Mouse (Mus musculus) intestine, embryonic 15.5 days (tissue): ENCODE results near the gene F2r. TPM values are rescaled to one million over a fixed set of nuclear protein-coding genes. Genes with fewer than 3 reads are reported as not detected.

Source experiments
- ATAC-seq: fragments of 200-750 bp; cut with Nextera tagmentation; 2 replicates; pipeline ENCODE4 v1.8.0; 2017; ENCODE audit warnings: moderate TSS enrichment, moderate library complexity
- H3K27ac ChIP-seq: fragments of 300-500 bp; sonication (generic); 2 replicates; pipeline ENCODE4 v1.5.1; 2015; ENCODE audit warnings: mild to moderate bottlenecking, inconsistent platforms
- H3K27me3 ChIP-seq: fragments of 300-500 bp; sonication (generic); replicated peaks from 2 replicates; pipeline ENCODE4 v1.6.1; 2015; ENCODE audit warnings: inconsistent platforms
- H3K36me3 ChIP-seq: fragments of 300-500 bp; sonication (generic); 2 replicates; pipeline ENCODE4 v1.6.1; 2015; ENCODE audit warnings: inconsistent platforms
- H3K4me1 ChIP-seq: fragments of 300-500 bp; sonication (generic); replicated peaks from 2 replicates; pipeline ENCODE4 v1.6.1; 2015; ENCODE audit warnings: inconsistent platforms
- H3K4me2 ChIP-seq: fragments of 300-500 bp; sonication (generic); replicated peaks from 2 replicates; pipeline ENCODE4 v1.6.1; 2015; ENCODE audit warnings: mild to moderate bottlenecking, inconsistent platforms
- H3K4me3 ChIP-seq: fragments of 300-500 bp; sonication (generic); replicated peaks from 2 replicates; pipeline ENCODE4 v1.5.1; 2015; ENCODE audit warnings: inconsistent platforms
- H3K9ac ChIP-seq: fragments of 300-500 bp; sonication (generic); 2 replicates; pipeline ENCODE4 v1.6.1; 2015; ENCODE audit warnings: inconsistent platforms
- H3K9me3 ChIP-seq: fragments of 300-500 bp; sonication (generic); 2 replicates; pipeline ENCODE4 v1.6.1; 2016; ENCODE audit warnings: inconsistent platforms
- WGBS: fragments of 180-500 bp; shearing (Covaris S2); methylation state at CpG from one replicate; pipeline ENCODE4 v1.1.7; 2015; 5-methylcytosine and 5-hydroxymethylcytosine counted together
- polyA plus RNA-seq: library from polyadenylated mRNA; unstranded; fragments of >200 nt; fragmentation: Nextera tagmentation; extraction: Ambion mirVana; gene quantifications from 2 replicates; pipeline ENCODE4 v1.2.1, GENCODE M21; 2015

F2r gene
- 46.1 and 50.0 TPM in 2 replicates for polyA plus RNA-seq

DNA sequence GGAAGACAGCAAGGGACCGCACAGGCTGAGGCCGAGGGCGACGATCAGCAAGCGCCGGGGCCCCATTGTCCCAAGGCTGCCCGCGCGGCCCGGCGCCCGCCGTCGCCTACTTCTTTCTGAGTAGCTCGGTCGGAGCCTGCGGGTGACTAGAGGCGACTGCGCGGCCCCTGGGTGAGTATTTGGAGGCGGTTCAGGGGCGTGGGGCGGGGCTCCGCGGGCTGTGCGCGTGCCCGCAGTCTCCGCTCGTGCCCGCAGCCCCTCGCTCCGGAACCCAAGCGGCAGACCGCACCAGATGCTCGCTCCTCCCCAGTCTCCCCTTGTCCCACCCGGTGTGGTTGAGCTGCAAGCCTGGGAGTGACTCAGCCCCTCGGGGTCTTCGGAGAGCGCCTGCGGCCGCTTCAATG is at the start of gene F2r:
Gene F2r (minus strand): TSS at position 179 of the 404 bp plus-strand sequence.
- H3K27ac ChIP-seq, result peak within 1 kb of the TSS; percentile 72

DNA sequence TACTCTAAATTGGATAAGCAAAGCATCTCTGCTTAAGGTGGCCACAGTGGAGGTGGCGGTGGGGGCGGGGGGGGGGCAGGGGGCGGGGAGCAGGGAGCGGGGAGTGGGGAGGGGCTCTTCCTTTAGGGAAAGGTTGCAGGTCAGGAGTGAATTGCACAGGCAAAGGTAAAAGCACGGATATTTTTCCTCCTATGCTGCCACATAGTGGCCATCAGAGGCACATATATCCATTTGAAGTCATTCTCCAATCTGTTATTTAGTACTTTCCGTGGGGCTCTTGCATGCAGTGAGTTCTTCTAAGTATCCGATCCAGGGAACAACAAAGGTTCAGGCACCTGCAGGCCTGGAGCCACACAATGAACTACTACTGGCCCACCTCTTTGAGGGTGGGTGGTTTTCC is 49.0 kb upstream of the F2r start:
- no peaks in the 10 kb centered on the region for H3K4me1 ChIP-seq
- 15% methylated on average over 7 of the region's 7 CpGs for WGBS

More for the DNA sequence above, at the start of gene F2r:
- Histone ChIP-seq H3K36me3 (no peaks in the 10 kb centered on the region), H3K27me3 (no peaks in the 10 kb centered on the region; the same call in 1 of the 2 replicates), H3K4me1 (peaks cover 19% of the 10 kb centered on the region; the same call in 1 of the 2 replicates), H3K9me3 (no peaks in the 10 kb centered on the region), H3K9ac (peak within 1 kb of the TSS; percentile 79), H3K4me2 (peak within 1 kb of the TSS; percentile 87), H3K4me3 (peak within 1 kb of the TSS; percentile 62)
- ATAC-seq, result peak; percentile 96
- WGBS, result under 1% methylated on average over 42 of the region's 42 CpGs

DNA sequence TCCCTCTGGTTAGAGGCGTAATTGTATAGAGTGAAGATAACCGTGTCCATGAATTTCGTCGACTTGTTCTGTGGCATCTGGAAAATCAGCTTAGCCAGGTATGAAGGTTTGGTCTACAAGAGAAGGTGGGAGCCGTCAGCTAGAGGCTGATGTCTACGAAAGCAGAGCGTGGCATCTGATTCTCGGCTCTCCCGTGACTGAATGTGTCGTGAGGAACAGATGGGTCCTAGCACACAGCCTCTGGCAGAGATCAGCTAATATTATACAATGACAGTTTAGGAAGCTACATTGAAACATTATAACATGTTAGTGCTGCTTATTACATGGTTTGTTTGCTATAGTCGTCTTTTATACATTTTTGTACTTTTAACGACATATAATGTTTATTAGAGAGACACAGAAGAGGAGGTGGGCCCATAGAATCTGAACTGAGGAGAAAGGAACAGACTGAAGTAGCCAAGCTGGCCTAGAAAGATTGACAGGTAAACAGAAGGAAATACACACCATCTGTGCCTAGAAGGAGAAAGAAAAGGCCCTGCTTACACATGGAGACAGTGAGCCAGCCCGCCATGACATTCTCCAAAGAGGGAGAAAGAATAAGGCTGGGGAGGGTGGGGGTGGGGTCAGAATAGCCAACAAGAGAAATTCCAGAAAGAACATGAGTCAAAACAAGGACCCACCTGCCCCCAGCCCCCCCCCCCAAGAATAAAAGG is 47.5 kb upstream of the F2r start:
- H3K36me3 ChIP-seq, result peaks cover 7% of the 10 kb centered on the region; the same call in 1 of the 2 replicates
- 84% methylated on average over 13 of the region's 13 CpGs for WGBS

More for the DNA sequence above, 49.0 kb upstream of the F2r start:
- no peaks in the 10 kb centered on the region for H3K27me3 ChIP-seq
- H3K9ac ChIP-seq, result no peak overlapping the region
- no peaks in the 10 kb centered on the region for H3K9me3 ChIP-seq
- no peak overlapping the region for H3K27ac ChIP-seq
- ATAC-seq, result no peak
- no peak overlapping the region for H3K4me3 ChIP-seq
- H3K36me3 ChIP-seq, result peaks cover 9% of the 10 kb centered on the region; the same call in 1 of the 2 replicates
- no peak overlapping the region for H3K4me2 ChIP-seq

DNA sequence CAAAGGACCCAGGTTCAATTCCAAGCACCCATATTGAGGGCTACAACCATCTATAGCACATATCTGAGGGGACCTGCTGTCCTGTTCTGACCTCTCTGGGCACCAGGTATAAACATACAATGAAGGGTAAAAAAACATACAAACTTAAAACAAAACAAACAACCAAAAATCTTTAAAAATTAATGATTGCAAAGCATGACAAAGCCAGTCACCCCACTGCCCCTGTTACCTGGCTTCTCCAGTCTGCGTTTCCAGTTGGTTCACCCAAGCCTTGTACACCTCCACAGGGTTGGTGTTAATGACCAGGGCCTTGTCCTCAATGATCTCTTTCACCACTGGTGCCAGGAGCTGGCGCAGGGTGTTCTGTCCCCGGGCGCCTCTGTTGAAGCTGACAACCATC is 45.5 kb upstream of the F2r start:
- Histone ChIP-seq H3K27me3 (no peaks in the 10 kb centered on the region), H3K9ac (no peak overlapping the region), H3K9me3 (no peaks in the 10 kb centered on the region), H3K4me1 (no peaks in the 10 kb centered on the region), H3K36me3 (peaks cover 7% of the 10 kb centered on the region; the same call in 1 of the 2 replicates), H3K4me3 (no peak overlapping the region), H3K4me2 (no peak overlapping the region), H3K27ac (no peak overlapping the region)
- 97% methylated on average over 4 of the region's 4 CpGs for WGBS
- ATAC-seq, result no peak

More for the DNA sequence above, 47.5 kb upstream of the F2r start:
- H3K4me3 ChIP-seq, result no peak overlapping the region
- H3K4me1 ChIP-seq, result no peaks in the 10 kb centered on the region
- H3K4me2 ChIP-seq, result no peak overlapping the region
- H3K27me3 ChIP-seq, result no peaks in the 10 kb centered on the region
- no peak overlapping the region for H3K27ac ChIP-seq
- no peak for ATAC-seq
- H3K9ac ChIP-seq, result no peak overlapping the region
- H3K9me3 ChIP-seq, result no peaks in the 10 kb centered on the region

DNA sequence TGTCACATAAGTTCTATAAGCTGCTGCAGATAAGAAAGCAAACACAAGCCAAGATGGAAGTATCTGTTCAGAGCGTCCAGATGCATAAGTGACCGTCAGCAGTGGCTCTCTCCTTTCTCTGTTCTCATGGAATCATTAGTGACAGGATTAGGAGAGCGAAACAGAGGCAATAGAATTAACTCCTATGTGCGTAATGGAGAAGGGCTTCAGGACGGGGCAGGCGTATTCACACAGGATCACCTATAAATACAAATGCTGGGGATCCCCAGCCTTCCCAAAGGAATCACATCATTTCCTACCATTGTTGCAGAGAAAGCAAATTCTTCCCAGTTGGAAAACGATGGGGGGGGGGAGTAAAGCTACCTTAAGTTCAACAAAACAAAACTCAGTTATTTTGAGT is 41.1 kb upstream of the F2r start:
- Histone ChIP-seq H3K9me3 (no peaks in the 10 kb centered on the region), H3K4me3 (no peak overlapping the region), H3K4me1 (no peaks in the 10 kb centered on the region), H3K4me2 (no peak overlapping the region), H3K27me3 (no peaks in the 10 kb centered on the region), H3K9ac (no peak overlapping the region), H3K36me3 (0 out of 2 replicates have a peak, but pooled peaks cover 5% of the 10 kb centered on the region), H3K27ac (no peak overlapping the region)
- no peak for ATAC-seq
- WGBS, result 78% methylated on average over 7 of the region's 7 CpGs

DNA sequence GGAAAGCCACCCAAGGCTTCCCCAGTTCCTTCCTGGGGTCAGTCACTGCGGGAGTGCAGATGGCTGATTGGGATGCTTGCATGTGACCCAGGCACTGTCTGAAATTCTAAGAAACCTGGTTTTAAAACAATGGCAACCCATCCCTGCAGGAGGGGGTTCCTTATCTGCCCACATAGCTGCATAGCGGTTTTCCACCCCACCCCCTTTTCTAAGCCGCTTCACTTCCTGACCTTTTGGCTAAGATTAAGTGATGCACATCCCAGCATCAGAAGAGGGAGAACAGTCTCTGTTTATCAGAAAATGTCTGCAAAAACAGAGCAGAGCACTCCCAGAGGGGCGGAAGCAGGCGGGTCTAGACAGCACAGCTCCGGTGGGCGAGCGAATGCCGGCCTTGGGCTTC is 38.9 kb upstream of the F2r start:
- ATAC-seq, result no peak
- H3K9me3 ChIP-seq, result no peaks in the 10 kb centered on the region
- H3K4me1 ChIP-seq, result no peaks in the 10 kb centered on the region
- H3K9ac ChIP-seq, result no peak overlapping the region
- no peak overlapping the region for H3K27ac ChIP-seq
- no peak overlapping the region for H3K4me3 ChIP-seq
- 0 out of 2 replicates have a peak, but pooled peaks cover 3% of the 10 kb centered on the region for H3K36me3 ChIP-seq
- H3K27me3 ChIP-seq, result no peaks in the 10 kb centered on the region
- H3K4me2 ChIP-seq, result no peak overlapping the region
- 54% methylated on average over 9 of the region's 9 CpGs for WGBS

DNA sequence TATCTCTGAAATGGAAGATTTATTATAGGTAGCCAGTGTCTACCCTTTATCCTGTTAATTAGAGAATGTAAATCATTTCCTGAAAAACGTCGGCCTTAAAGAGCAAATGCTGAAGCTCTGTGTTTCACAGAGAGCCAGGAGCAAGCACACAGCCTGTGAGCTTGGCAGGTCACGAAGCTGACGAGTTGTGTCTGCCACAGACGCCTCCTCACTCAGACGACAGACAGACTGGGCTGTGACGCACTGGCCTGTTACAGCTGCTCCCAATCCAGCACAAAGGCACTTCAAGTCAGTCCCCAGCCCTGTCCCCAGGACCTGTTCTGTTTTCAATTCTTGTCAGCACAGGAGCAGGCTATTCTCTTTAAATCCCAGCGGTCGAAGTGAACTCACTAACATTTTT is 37.0 kb upstream of the F2r start:
- Histone ChIP-seq H3K27me3 (no peaks in the 10 kb centered on the region), H3K4me1 (no peaks in the 10 kb centered on the region), H3K27ac (no peak overlapping the region; the same call in 1 of the 2 replicates), H3K9me3 (no peaks in the 10 kb centered on the region), H3K36me3 (0 out of 2 replicates have a peak, but pooled peaks cover 3% of the 10 kb centered on the region), H3K9ac (no peak overlapping the region), H3K4me3 (no peak overlapping the region), H3K4me2 (no peak overlapping the region)
- peak; percentile 59 for ATAC-seq
- 33% methylated on average over 9 of the region's 9 CpGs for WGBS

DNA sequence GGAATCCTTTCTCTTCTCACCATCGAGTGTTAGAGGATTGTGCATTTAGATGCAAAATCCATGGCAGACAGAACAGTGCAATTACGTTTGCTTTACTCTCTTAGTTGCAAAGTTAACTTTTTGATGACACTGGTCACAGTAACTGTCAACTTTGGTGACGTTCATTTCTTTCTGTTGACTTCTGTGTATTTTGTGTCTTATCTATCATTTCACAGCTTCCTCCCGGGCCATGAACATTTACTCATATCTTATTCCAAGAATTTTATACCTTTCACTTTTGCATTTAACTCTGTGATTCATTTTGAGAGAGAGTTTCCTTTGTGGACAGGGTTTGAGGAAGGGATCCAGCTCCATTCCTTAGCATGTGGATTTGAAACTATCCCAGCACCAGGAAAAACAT is 35.4 kb upstream of the F2r start:
- Histone ChIP-seq H3K9me3 (no peaks in the 10 kb centered on the region), H3K27me3 (no peaks in the 10 kb centered on the region), H3K27ac (no peak overlapping the region), H3K4me1 (no peaks in the 10 kb centered on the region), H3K9ac (no peak overlapping the region), H3K4me3 (no peak overlapping the region), H3K4me2 (no peak overlapping the region), H3K36me3 (no peaks in the 10 kb centered on the region)
- no peak for ATAC-seq
- WGBS, result 75% methylated on average over 4 of the region's 4 CpGs

DNA sequence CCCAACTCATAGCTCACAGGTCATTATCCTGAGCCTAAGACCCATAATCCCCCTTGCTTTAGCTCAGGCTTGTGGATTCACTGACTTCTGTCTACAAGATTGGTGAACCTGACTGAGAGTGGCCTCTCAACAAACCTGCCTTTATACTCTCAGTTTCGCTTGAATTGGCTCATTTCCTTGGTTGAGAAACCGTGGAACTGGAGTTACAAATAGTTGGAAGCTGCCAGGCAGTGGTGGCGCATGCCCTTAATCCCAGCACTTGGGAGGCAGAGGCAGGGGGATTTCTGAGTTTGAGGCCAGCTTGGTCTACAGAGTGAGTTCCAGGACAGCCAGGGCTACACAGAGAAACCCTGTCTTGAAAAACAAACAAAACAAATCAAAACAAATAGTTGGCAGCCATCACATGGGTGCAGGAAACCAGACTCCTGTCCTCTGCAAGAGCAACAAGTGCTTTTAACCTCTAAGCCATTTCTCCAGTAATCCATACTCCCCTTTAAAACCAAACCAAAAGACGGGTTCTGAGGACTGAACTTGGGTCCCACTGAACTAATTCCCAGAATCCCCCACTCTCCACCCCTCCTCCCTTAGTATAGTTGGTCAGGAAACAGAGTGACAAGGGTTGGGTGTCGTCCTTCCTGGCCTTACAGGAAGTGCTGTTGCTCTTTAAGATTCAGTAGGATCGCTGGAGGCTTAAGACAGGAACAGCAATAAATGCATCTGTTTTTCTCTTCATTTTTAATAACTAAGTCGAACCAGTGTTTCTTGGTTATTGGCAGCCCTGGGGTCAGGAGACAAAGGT is 33.8 kb upstream of the F2r start:
- no peak overlapping the region for H3K4me2 ChIP-seq
- ATAC-seq, result no peak
- H3K9me3 ChIP-seq, result no peaks in the 10 kb centered on the region
- H3K27ac ChIP-seq, result no peak overlapping the region
- WGBS, result 82% methylated on average over 7 of the region's 7 CpGs
- no peaks in the 10 kb centered on the region for H3K36me3 ChIP-seq
- no peaks in the 10 kb centered on the region for H3K4me1 ChIP-seq
- no peak overlapping the region for H3K4me3 ChIP-seq
- H3K27me3 ChIP-seq, result no peaks in the 10 kb centered on the region
- no peak overlapping the region for H3K9ac ChIP-seq

DNA sequence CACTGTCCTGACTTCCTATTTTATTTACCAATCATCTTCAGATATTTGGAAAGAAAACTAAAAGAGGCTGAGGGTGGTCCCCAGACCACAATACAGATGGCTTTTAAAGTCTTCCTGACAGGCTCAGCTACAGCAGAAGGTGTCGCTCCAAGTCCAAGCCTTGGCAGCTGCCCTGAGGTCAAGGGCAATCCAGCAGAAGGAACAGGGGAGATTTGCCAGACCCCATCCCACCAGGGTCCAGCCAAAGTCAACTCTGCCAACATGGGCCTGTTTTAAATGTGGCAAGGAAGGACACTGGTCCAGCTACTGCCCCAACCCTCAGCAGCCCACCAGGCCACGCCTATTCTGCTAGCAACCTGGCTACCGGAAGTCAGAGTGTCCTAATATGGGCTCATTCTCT is 31.7 kb upstream of the F2r start:
- no peaks in the 10 kb centered on the region for H3K9me3 ChIP-seq
- H3K27ac ChIP-seq, result no peak overlapping the region
- no peak overlapping the region for H3K4me2 ChIP-seq
- WGBS, result 88% methylated on average over 3 of the region's 3 CpGs
- no peaks in the 10 kb centered on the region for H3K4me1 ChIP-seq
- H3K27me3 ChIP-seq, result no peaks in the 10 kb centered on the region
- H3K36me3 ChIP-seq, result no peaks in the 10 kb centered on the region
- H3K4me3 ChIP-seq, result no peak overlapping the region
- no peak overlapping the region for H3K9ac ChIP-seq
- no peak for ATAC-seq

DNA sequence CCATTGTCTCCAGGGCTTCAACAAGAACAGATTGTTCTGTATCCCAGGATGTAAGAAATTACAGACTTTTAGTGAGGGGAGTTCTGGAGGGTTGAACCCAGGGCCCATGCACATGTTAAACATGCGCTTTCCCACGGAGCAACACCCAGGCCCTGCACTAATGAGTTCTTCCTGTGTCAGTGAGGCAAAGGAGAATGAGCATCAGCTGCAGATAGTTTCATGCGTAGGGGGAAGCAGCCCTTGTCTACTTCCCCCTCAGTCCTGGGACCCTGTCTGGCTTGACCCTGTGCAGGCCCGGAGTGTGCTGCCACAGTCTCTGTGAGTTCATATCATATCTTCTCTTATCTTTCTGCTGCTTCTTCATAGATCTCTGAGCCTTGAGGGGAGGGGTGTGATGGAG is 29.0 kb upstream of the F2r start:
- WGBS, result 57% methylated on average over 4 of the region's 4 CpGs
- H3K27ac ChIP-seq, result no peak overlapping the region
- H3K36me3 ChIP-seq, result no peaks in the 10 kb centered on the region
- H3K4me1 ChIP-seq, result peaks cover 4% of the 10 kb centered on the region
- no peaks in the 10 kb centered on the region for H3K27me3 ChIP-seq
- H3K9ac ChIP-seq, result no peak overlapping the region
- no peak for ATAC-seq
- H3K9me3 ChIP-seq, result no peaks in the 10 kb centered on the region
- no peak overlapping the region for H3K4me2 ChIP-seq
- no peak overlapping the region for H3K4me3 ChIP-seq

DNA sequence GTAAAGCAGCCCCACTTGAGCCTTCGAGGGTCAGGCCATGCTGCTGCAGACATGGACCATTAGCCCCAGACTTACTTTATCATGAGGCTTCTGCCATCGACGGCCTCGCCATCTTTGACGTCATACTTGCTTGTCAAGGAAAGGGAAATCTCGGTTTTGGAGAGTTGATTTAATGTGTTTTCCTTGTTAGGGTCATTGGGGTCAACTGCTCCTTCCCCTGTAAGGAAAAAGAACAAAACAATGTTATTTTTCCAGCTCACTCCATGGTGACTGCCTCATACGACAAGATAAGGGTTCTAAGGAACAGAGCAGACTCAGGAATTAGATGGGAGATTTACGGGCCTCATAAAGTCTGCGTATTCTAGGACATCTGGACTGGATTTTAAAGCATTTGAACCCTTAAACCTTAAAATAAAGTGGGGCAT is 28.4 kb upstream of the F2r start:
- WGBS, result 35% methylated on average over 9 of the region's 9 CpGs
- no peak overlapping the region for H3K9ac ChIP-seq
- no peak for ATAC-seq
- no peak overlapping the region for H3K4me2 ChIP-seq
- H3K4me3 ChIP-seq, result no peak overlapping the region
- peaks cover 4% of the 10 kb centered on the region for H3K4me1 ChIP-seq
- no peaks in the 10 kb centered on the region for H3K27me3 ChIP-seq
- no peaks in the 10 kb centered on the region for H3K36me3 ChIP-seq
- H3K9me3 ChIP-seq, result no peaks in the 10 kb centered on the region
- H3K27ac ChIP-seq, result no peak overlapping the region
